35 mouse cellular contexts compared by ENCODE assay signal in the genomic region with DNA sequence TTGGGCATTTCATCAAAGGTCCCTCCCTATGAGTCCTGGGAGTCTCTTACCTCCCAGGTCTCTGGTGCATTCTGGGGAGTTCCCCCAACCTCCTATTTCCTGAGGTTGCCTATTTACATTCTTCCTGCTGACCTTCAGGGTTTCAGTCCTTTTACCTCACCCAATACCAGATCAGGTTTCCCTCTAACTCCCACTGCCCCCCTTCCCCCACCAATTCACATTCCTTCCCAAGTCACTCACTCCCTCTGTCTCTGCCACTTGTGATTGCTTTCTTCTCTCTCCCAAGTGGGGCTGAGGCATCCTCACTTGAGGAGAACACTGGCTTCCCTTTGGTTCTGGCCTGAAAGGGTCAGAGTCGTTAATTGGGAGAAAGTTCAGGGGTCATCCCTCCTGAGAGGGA. TPM values are rescaled to one million over a fixed set of nuclear protein-coding genes. Genes with fewer than 3 reads are reported as not detected.
"Had no signal": no experiment of that assay in that cellular context is flagged by ENCODE, and none has a peak within 500 bp of the region (broad histone marks: within the 10 kb centered on the region; RNA-seq: fewer than 3 reads in every experiment).

No protein-coding gene starts in this region.

RNA-seq across cellular contexts. Expression of a gene that starts 48.0 kb away (rescaled TPM):
- total RNA-seq: gastrocnemius, adult 18-20 months; gastrocnemius, adult 8-10 months; gastrocnemius, postnatal 14 days; gastrocnemius, postnatal 36 days; heart, adult 18-20 months; heart, adult 8-10 months; heart, postnatal 10 days; heart, postnatal 25 days; heart, postnatal 4 days; hindbrain, postnatal 0 days; layer of hippocampus, adult 2 months; layer of hippocampus, postnatal 10 days; layer of hippocampus, postnatal 25 days; left cerebral cortex, adult 2 months; left cerebral cortex, postnatal 14 days; left cerebral cortex, postnatal 36 days had no signal
- polyA plus RNA-seq: gonadal fat pad, adult 2 months; heart, embryonic 10.5 days; heart, embryonic 12.5 days; heart, embryonic 14.5 days; heart, embryonic 16.5 days; hindbrain, embryonic 11.5 days; hindbrain, embryonic 13.5 days; hindbrain, embryonic 15.5 days; hindbrain, postnatal 0 days; kidney, adult 2 months; kidney, embryonic 15.5 days; liver, embryonic 11.5 days; liver, embryonic 13.5 days; liver, embryonic 15.5 days; liver, postnatal 0 days had no signal

RNA-seq across cellular contexts. Expression of a gene that starts 52.2 kb away (rescaled TPM):
- total RNA-seq: gastrocnemius, adult 18-20 months; gastrocnemius, adult 8-10 months; gastrocnemius, postnatal 14 days; gastrocnemius, postnatal 36 days; heart, adult 18-20 months; heart, adult 8-10 months; heart, postnatal 10 days; heart, postnatal 25 days; heart, postnatal 4 days; hindbrain, postnatal 0 days; layer of hippocampus, adult 2 months; layer of hippocampus, postnatal 10 days; layer of hippocampus, postnatal 25 days; left cerebral cortex, adult 2 months; left cerebral cortex, postnatal 14 days; left cerebral cortex, postnatal 36 days had no signal
- polyA plus RNA-seq: gonadal fat pad, adult 2 months; heart, embryonic 10.5 days; heart, embryonic 12.5 days; heart, embryonic 14.5 days; heart, embryonic 16.5 days; hindbrain, embryonic 11.5 days; hindbrain, embryonic 13.5 days; hindbrain, embryonic 15.5 days; hindbrain, postnatal 0 days; intestine, embryonic 14.5 days; intestine, embryonic 16.5 days; kidney, adult 2 months; kidney, embryonic 15.5 days; limb, embryonic 10.5 days; limb, embryonic 12.5 days; limb, embryonic 14.5 days; liver, embryonic 11.5 days; liver, embryonic 13.5 days; liver, embryonic 15.5 days; liver, postnatal 0 days had no signal
